Mouse (Mus musculus): ENCODE data around the gene Tuba1a. TPM values are rescaled to one million over a fixed set of nuclear protein-coding genes. Genes with fewer than 3 reads are reported as not detected.

The Tuba1a gene
- 460 and 537 TPM in 2 replicates for polyA plus RNA-seq (2015; fragmentation: Nextera tagmentation; extraction: Ambion mirVana)

DNA sequence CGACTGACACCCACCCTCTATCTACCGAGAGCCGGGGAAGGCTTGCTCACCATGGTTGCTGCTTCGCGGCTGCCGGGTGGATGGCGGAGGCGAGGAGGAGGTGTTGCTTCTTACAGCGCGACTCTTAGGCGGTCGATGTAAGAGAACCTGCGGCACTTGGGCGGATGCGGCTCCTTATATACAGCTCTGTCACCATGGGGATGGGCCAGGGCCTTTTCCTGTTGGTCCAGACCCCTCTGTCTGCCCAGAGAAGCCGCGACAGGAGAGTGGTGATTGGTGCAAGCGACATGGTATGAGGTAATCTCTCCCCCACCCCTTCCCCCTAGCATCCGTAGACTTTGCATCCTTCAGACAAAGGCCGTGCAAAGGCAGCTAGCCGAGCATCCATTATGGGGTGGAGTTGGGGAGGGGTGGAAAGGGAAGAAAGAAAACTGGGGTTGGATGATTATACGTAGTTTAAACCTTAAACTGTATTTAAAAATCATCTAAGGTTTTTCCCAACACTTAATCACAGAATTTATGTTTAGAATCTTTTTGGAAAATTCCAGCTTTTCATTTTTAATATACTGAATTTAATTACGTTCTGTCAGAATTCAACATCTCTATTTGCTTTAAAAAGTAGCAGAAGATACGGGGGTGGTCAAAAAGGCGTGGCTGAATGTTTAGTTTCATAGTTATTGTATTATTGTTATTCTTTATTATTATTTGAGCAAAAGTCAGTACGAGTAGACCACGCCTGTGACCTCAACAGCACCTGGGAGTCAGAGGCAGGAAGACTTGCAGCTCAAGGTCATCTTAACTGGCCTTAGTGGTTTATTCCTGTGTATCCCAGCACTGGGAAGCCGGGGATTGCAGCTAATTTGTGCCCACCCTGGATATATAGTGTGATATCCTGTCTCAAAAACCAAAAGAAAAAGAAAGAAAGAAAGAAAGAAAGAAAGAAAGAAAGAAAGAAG, at the start of gene Tuba1a, which contains the start of gene Gm49450:
Gene Tuba1a (minus strand): TSS at position 303 of the 956 bp plus-strand sequence.
Gene Gm49450 (minus strand): TSS at position 151 of the 956 bp plus-strand sequence.
- H3K27ac ChIP-seq, result peak within 1 kb of the TSS; percentile 93
- ATAC-seq (replicated peaks; ENCODE audit: low FRiP score, low read depth) (peak; percentile 98), DNase-seq (ENCODE audit: low spot score) (peak; percentile 99)
- 0 out of 2 replicates have a peak, but pooled peaks cover 4% of the 10 kb centered on the region for H3K36me3 ChIP-seq (ENCODE audit: insufficient read depth, low read length)
- 7% methylated on average over 28 of the region's 28 CpGs for WGBS
- H3K9me3 ChIP-seq (replicated peaks; ENCODE audit: low read length), result no peaks in the 10 kb centered on the region
- peak within 1 kb of the TSS; percentile 65 for H3K4me2 ChIP-seq (ENCODE audit: low read length)
- TF ChIP-seq CTCF (IDR thresholded peaks at IDR 0.05; ENCODE audit: low read depth), result peak; percentile 0; the same call in 1 of the 2 replicates
- no peaks in the 10 kb centered on the region for H3K27me3 ChIP-seq (ENCODE audit: insufficient read depth, low read length)
- peak within 1 kb of the TSS; percentile 76 for H3K4me3 ChIP-seq (replicated peaks; ENCODE audit: low read depth, low read length)
- peaks cover 7% of the 10 kb centered on the region for H3K4me1 ChIP-seq (replicated peaks; ENCODE audit: insufficient read depth, low read length)
- H3K9ac ChIP-seq (ENCODE audit: low read depth, low read length), result peak within 1 kb of the TSS; percentile 76

DNA sequence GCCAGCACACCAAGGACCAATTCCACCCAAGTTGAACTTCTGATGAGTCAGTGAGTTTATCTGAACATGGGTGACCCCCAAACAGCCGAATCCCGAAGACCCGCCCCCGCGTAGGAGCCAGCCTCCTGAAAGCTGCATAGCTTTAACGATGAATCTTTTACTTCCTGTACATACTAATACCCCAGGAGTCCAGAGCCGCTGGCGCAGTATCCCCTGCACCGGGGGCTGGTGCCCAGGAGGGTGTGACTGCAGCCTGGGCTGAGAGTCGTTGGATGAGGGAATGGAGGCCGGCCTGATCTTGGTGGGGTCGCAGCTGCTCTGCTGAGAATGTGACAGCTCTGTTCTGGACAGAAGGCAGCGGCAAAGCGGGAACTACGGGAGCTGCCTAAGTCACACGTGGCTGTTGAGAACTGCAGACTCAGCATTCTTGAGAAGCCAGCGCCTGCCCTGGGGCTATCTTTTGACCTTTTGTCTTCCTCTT, 48.0 kb upstream of the Tuba1a start:
- no peaks in the 10 kb centered on the region for H3K9me3 ChIP-seq (replicated peaks; ENCODE audit: low read length)
- DNase-seq (ENCODE audit: low spot score), result peak; percentile 71
- no peaks in the 10 kb centered on the region for H3K36me3 ChIP-seq (ENCODE audit: insufficient read depth, low read length)
- WGBS, result 9% methylated on average over 17 of the region's 17 CpGs
- H3K9ac ChIP-seq (ENCODE audit: low read depth, low read length), result no peak overlapping the region
- no peaks in the 10 kb centered on the region for H3K27me3 ChIP-seq (ENCODE audit: insufficient read depth, low read length)
- H3K4me3 ChIP-seq (replicated peaks; ENCODE audit: low read depth, low read length), result no peak overlapping the region
- TF ChIP-seq CTCF (IDR thresholded peaks at IDR 0.05; ENCODE audit: low read depth), result no peak
- peak overlapping the region; percentile 57 for H3K4me2 ChIP-seq (ENCODE audit: low read length)
- ATAC-seq (replicated peaks; ENCODE audit: low FRiP score, low read depth), result peak; percentile 44; the same call in 1 of the 2 replicates
- no peaks in the 10 kb centered on the region; the same call in 1 of the 2 replicates for H3K4me1 ChIP-seq (replicated peaks; ENCODE audit: insufficient read depth, low read length)
- peak overlapping the region; percentile 36 for H3K27ac ChIP-seq

DNA sequence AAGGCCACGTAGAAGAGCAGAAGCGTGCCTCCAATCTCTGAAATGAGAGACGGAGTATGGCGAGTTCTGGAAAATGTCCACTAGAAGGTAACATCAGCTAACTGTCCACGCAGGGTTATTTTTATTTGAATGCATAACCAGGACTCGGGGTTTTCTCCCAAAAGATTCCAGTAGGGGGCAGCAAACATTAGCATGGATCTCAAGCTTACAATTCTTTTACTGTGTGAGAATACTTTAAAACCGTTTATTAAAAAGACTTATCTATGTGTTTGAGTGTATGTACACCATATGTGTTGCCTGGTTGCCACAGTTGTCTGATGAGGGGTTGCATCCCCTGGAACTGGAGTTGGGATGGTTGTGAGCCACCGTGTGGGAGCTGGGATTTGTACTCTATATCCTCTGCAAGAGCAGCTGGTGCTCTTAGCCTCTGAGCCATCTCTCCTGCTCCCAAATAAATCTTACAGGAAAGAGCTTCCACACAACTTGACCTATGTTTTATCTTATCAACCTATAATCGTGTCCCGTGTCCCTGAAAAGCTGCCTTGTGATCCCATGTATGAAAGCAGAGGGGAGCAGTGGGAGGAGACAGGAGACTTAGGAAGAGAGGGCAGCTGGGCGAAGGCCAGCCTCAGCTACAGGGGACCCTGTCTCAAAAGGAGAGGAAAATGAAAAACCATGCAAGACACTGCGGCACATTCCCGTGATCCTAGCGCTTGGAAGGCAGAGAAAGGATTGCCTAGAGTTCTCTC, 47.2 kb upstream of the Tuba1a start:
- Histone ChIP-seq H3K4me2 (ENCODE audit: low read length) (no peak overlapping the region), H3K9me3 (replicated peaks; ENCODE audit: low read length) (no peaks in the 10 kb centered on the region), H3K27me3 (ENCODE audit: insufficient read depth, low read length) (no peaks in the 10 kb centered on the region), H3K9ac (ENCODE audit: low read depth, low read length) (no peak overlapping the region), H3K4me3 (replicated peaks; ENCODE audit: low read depth, low read length) (no peak overlapping the region), H3K36me3 (ENCODE audit: insufficient read depth, low read length) (no peaks in the 10 kb centered on the region), H3K4me1 (replicated peaks; ENCODE audit: insufficient read depth, low read length) (no peaks in the 10 kb centered on the region; the same call in 1 of the 2 replicates), H3K27ac (no peak overlapping the region)
- TF ChIP-seq CTCF (IDR thresholded peaks at IDR 0.05; ENCODE audit: low read depth), result peak; percentile 87
- no peak for ATAC-seq (replicated peaks; ENCODE audit: low FRiP score, low read depth)
- peak; percentile 87 for DNase-seq (ENCODE audit: low spot score)
- WGBS, result 40% methylated on average over 14 of the region's 14 CpGs

DNA sequence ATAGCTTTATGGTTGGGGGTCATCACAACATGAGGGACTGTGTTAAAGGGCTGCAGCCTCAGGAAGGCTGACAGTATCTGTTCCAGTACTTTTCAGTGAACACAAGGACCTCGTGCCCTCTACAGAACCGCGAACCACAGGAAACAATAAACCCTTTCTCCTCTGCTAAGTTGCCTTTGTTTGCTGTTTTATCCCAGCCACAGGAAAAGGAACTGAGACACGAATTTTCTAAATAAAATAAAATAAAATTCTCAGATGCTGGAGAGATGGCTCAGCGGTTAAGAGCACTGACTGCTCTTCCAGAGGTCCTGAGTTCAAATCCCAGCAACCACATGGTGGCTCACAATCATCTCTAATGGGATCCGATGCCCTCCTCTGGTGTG, 45.3 kb upstream of the Tuba1a start:
- H3K27me3 ChIP-seq (ENCODE audit: insufficient read depth, low read length), result no peaks in the 10 kb centered on the region
- no peaks in the 10 kb centered on the region for H3K9me3 ChIP-seq (replicated peaks; ENCODE audit: low read length)
- peak overlapping the region; percentile 10; the same call in 1 of the 2 replicates for H3K27ac ChIP-seq
- H3K4me3 ChIP-seq (replicated peaks; ENCODE audit: low read depth, low read length), result no peak overlapping the region
- no peaks in the 10 kb centered on the region; the same call in 1 of the 2 replicates for H3K4me1 ChIP-seq (replicated peaks; ENCODE audit: insufficient read depth, low read length)
- DNase-seq (ENCODE audit: low spot score), result no peak
- H3K36me3 ChIP-seq (ENCODE audit: insufficient read depth, low read length), result no peaks in the 10 kb centered on the region
- no peak for ATAC-seq (replicated peaks; ENCODE audit: low FRiP score, low read depth)
- no peak overlapping the region for H3K9ac ChIP-seq (ENCODE audit: low read depth, low read length)
- H3K4me2 ChIP-seq (ENCODE audit: low read length), result no peak overlapping the region
- no peak for TF ChIP-seq CTCF (IDR thresholded peaks at IDR 0.05; ENCODE audit: low read depth)
- 49% methylated on average over 6 of the region's 6 CpGs for WGBS

DNA sequence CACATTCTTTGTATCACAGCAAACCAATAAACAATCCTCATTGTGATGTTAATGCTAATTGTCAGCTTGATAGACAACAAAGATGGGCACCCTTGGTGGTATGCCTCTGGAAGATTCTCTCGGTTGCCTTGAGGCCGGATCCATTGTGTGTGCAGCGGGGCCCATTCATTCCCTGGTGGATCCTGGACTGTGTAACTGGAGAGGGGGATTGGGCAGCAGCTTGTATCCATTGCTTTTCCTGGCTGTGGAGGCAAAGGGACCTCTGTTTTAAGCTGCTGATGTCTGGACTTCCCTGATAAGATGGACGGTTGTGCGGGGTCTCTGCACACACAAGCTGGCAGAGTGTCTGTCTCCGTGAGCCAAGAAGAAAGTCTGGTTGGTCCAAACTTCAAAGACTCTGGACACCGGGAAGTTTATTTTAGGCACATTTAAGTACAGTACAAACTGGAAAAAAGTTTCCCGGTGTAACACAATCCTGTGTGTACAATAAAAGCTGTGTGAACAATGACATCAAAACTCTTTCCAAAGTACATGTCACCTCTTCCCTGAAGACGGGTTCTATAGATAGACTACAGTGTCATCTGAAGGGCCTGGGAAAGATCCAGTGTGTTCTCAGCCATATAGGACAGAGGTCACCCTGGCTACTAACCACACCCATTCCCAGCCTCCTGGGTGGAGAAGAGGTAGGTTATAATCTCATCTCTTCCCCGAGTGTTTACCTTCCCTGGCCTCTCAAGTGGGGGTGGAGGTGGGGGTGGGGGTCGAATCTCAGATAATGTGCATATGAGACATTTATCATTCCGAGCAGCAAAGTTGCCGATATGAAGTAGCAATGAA, 44.7 kb upstream of the Tuba1a start:
- Histone ChIP-seq H3K9ac (ENCODE audit: low read depth, low read length) (no peak overlapping the region), H3K36me3 (ENCODE audit: insufficient read depth, low read length) (no peaks in the 10 kb centered on the region), H3K4me1 (replicated peaks; ENCODE audit: insufficient read depth, low read length) (peaks cover 4% of the 10 kb centered on the region; the same call in 1 of the 2 replicates), H3K9me3 (replicated peaks; ENCODE audit: low read length) (no peaks in the 10 kb centered on the region), H3K4me2 (ENCODE audit: low read length) (no peak overlapping the region), H3K27me3 (ENCODE audit: insufficient read depth, low read length) (no peaks in the 10 kb centered on the region), H3K27ac (peak overlapping the region; percentile 27; the same call in 1 of the 2 replicates), H3K4me3 (replicated peaks; ENCODE audit: low read depth, low read length) (no peak overlapping the region)
- DNase-seq (ENCODE audit: low spot score) (no peak), ATAC-seq (replicated peaks; ENCODE audit: low FRiP score, low read depth) (no peak)
- TF ChIP-seq CTCF (IDR thresholded peaks at IDR 0.05; ENCODE audit: low read depth), result no peak
- WGBS, result 51% methylated on average over 13 of the region's 13 CpGs
